Mouse (Mus musculus) intestine, embryonic 14.5 days (tissue): Measurements from ENCODE around the gene Sowahb. TPM values are rescaled to one million over a fixed set of nuclear protein-coding genes. Genes with fewer than 3 reads are reported as not detected.

Experiments
- ATAC-seq: fragments of 200-750 bp; cut with Nextera tagmentation; replicated peaks from 2 replicates; pipeline ENCODE4 v1.8.0; 2017; ENCODE audit warnings: low read depth, moderate number of reproducible peaks, moderate TSS enrichment, moderate library complexity; ENCODE audit not compliant: low FRiP score, low TSS enrichment
- DNase-seq: peaks from one replicate; pipeline ENCODE4 v3.0.0-alpha.2; 2018; ENCODE audit warnings: low spot score
- H3K27ac ChIP-seq: fragments of 300-500 bp; sonication (generic); 2 replicates; pipeline ENCODE4 v1.5.1; 2014; ENCODE audit warnings: low read depth, mild to moderate bottlenecking, control low read depth
- H3K27me3 ChIP-seq: fragments of 300-500 bp; sonication (generic); replicated peaks from 2 replicates; pipeline ENCODE4 v1.6.1; 2014; ENCODE audit warnings: low read length, control low read depth; ENCODE audit not compliant: control insufficient read depth, insufficient read depth
- H3K36me3 ChIP-seq: fragments of 300-500 bp; sonication (generic); 2 replicates; pipeline ENCODE4 v1.6.1; 2014; ENCODE audit warnings: low read length, control low read depth; ENCODE audit not compliant: control insufficient read depth, insufficient read depth
- H3K4me1 ChIP-seq: fragments of 300-500 bp; sonication (generic); replicated peaks from 2 replicates; pipeline ENCODE4 v1.6.1; 2014; ENCODE audit warnings: low read length, control low read depth, mixed read lengths; ENCODE audit not compliant: control insufficient read depth, insufficient read depth
- H3K4me2 ChIP-seq: fragments of 300-500 bp; sonication (generic); 2 replicates; pipeline ENCODE4 v1.6.1; 2014; ENCODE audit warnings: low read length
- H3K4me3 ChIP-seq: fragments of 300-500 bp; sonication (generic); 2 replicates; pipeline ENCODE4 v1.5.1; 2014; ENCODE audit warnings: low read depth, low read length, control low read depth, mixed read lengths
- H3K9ac ChIP-seq: fragments of 300-500 bp; sonication (generic); 2 replicates; pipeline ENCODE4 v1.6.1; 2014; ENCODE audit warnings: mild to moderate bottlenecking, low read length
- H3K9me3 ChIP-seq: fragments of 300-500 bp; sonication (generic); 2 replicates; pipeline ENCODE4 v1.6.1; 2016; ENCODE audit warnings: low read length, control low read depth; ENCODE audit not compliant: control insufficient read depth
- WGBS: fragments of 180-500 bp; shearing (Covaris S2); extraction: QIAGEN DNeasy Blood & Tissue Kit; methylation state at CpG from one replicate; pipeline ENCODE4 v1.1.7; 2014; 5-methylcytosine and 5-hydroxymethylcytosine counted together
- polyA plus RNA-seq: library from polyadenylated mRNA; unstranded; fragments of >200 nt; fragmentation: Nextera tagmentation; extraction: Ambion mirVana; gene quantifications from 2 replicates; pipeline ENCODE4 v1.2.1, GENCODE M21; 2014

The Sowahb gene
- polyA plus RNA-seq, 1 experiment from 2014 or later: 3.9 TPM

DNA sequence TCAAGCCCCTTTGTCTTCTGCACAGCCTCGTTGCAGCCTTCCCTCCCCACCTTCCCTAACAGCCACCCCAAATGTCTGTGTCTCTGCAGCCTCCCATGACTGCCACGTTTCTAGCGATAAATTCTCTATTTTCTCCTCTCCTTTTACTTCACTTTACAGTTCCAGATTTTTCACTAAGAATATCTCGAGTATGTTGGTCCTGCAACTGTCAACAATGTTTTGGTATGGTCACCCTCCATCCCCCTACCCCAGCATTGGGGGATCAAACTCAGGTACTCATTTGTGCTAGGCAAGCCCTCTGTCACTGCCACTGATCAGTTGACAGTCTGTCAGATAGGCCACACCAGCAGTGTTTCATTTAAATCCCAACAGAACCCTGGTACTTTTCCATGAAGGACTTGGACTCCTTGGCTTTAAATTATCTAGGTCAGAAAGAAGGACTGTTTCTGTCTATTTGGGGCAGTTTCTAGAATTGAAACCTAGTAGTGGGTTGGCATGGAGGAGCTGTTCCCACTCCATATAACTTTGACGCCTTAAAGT lies 1.6 kb upstream of the Sowahb start:
- Histone ChIP-seq H3K9me3 (no peaks in the 10 kb centered on the region), H3K4me2 (no peak overlapping the region), H3K27me3 (peaks cover 57% of the 10 kb centered on the region), H3K4me1 (peaks cover 10% of the 10 kb centered on the region), H3K9ac (no peak overlapping the region), H3K4me3 (no peak overlapping the region), H3K36me3 (no peaks in the 10 kb centered on the region), H3K27ac (no peak overlapping the region)
- no peak for ATAC-seq
- 39% methylated on average over 5 of the region's 5 CpGs for WGBS
- no peak for DNase-seq

DNA sequence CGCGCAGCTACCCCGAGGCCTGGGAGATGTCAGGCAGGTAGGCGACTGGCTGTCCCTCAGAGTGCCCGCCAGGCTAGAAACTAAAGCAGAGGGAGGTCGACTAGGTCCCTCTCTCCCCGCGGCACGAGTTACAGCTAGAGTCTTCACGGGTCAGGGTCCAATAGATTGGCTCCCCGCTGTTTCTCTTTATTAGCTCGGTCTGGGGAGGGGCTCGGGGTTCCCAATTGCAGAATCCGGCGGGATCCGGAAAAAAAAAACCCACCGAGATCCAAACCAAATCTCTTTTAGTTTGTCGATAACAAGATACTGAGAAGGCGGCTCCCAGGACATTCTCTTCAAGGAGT lies 521 bp upstream of the Sowahb start:
- Histone ChIP-seq H3K27ac (no peak overlapping the region), H3K4me1 (peaks cover 10% of the 10 kb centered on the region), H3K4me3 (peak overlapping the region; percentile 45), H3K36me3 (no peaks in the 10 kb centered on the region), H3K27me3 (peaks cover 57% of the 10 kb centered on the region), H3K9me3 (no peaks in the 10 kb centered on the region), H3K9ac (no peak overlapping the region), H3K4me2 (peak overlapping the region; percentile 90)
- WGBS: 1% methylated on average over 19 of the region's 19 CpGs
- no peak for DNase-seq
- ATAC-seq: peak; percentile 71

DNA sequence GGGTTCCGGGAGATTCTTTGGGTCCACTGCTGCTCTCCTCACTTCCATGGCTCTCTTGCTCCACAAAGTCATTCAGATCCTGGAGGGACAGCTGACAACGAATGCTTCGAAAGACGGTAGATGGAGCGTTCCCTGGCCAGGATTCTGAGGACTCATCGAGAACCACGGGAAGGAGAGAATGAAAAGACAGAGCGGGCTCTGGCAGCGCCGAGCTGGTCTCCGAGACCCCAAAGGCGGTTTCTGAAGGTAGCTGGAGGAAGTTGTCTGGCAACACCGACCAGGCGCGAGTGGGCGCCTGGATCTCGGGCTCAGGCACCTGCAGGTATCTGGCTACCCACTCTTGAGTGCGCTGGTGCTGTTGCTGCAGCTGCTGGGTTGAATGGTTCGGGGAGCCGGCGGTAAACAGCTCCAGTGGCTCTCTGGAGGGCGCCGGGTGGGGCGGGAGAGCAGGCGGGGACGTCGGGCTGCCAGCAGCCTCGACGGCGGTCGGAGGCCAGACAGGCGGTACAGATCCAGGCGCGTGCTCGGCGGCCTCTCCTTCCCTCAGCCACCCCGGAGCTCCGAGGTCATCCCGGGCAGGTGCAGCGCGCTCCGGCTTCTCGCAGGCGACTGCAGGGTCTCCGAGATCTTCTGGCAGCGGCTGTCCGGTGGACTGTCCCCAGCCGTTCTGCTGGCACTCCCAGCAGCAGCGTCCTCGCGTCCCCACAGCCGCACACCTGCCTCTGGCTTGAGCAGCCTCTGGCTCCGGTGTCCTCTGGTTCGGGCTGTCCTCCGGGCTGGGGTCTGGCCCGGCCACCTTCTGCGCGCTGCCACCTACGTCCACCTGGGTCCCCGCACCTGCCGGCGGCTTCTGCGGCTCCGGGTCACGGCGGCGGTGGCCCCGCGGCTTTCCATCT lies 886 bp downstream of the Sowahb start:
- peak; percentile 46 for ATAC-seq
- H3K9me3 ChIP-seq: no peaks in the 10 kb centered on the region
- H3K4me2 ChIP-seq: peak overlapping the region; percentile 90
- DNase-seq: no peak
- WGBS: 3% methylated on average over 69 of the region's 69 CpGs
- H3K27me3 ChIP-seq: peaks cover 52% of the 10 kb centered on the region
- peak overlapping the region; percentile 49 for H3K9ac ChIP-seq
- peaks cover 10% of the 10 kb centered on the region for H3K4me1 ChIP-seq
- H3K4me3 ChIP-seq: peak overlapping the region; percentile 45
- H3K27ac ChIP-seq: no peak overlapping the region
- no peaks in the 10 kb centered on the region for H3K36me3 ChIP-seq

DNA sequence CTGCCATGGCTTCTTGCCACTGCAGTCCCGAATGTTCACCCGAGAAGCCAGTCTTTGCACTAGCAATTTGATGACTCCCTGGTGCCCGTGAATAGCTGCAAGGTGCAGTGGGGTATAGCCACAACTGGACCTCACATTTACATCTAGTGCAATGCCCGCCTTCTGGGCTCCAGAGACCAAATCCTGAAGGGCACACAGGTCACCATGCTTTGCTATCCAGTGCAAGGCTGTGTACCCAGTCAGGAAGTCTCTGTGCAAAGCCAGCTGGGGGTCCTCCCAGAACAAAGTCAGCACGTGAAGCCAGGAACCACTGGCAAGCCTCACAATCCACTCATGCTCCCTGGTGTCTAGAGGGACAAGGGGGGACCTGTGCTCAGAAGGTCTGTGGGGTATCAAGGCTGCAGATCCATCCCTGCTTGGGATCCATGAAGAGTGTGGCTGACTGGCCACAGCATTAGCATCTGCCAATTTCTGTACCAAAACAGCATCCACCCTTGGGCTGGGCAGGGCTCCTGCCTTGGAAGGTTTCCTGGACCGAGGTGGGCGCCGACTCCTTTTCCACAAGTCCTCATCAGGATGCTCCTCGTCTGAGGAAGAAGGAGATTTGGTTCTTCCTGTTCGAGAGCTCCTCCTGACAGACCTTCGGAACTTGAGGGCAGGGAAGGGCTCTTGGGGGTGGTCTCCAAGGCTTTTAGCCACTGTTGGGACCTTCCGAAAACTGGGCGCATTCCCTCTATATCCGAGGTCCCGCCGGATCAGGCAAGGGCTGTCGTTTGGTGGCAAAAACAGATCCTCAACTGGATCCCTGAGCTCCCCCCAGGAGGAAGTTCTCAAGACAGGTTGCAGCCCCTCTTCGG lies 1.8 kb downstream of the Sowahb start:
- peaks cover 10% of the 10 kb centered on the region for H3K4me1 ChIP-seq
- H3K4me3 ChIP-seq: peak overlapping the region; percentile 45; the same call in 1 of the 2 replicates
- no peaks in the 10 kb centered on the region for H3K9me3 ChIP-seq
- peak overlapping the region; percentile 90 for H3K4me2 ChIP-seq
- DNase-seq (no peak), ATAC-seq (no peak)
- H3K27ac ChIP-seq: no peak overlapping the region
- H3K9ac ChIP-seq: no peak overlapping the region
- H3K36me3 ChIP-seq: no peaks in the 10 kb centered on the region
- peaks cover 51% of the 10 kb centered on the region for H3K27me3 ChIP-seq
- WGBS: 48% methylated on average over 18 of the region's 18 CpGs

DNA sequence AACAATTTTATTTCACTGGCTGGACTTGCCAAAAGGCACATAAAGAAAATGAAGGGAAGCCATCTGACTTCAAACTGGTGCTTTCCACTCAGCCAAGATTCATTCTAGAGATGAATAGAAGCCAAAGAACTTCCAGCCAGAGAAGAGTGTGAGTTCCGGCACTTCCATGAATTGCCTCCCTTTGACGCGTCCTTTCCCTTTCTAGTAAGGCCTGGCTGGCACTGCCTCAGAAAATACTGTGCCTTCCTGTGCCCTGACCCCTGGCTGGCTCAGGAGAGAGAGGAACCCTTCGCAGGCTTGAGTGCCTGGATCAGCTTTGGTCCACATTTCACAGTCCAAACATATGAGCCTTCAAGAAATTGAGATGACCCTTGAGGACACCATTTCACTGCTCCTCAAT lies 2.8 kb downstream of the Sowahb start:
- Histone ChIP-seq H3K9ac (no peak overlapping the region), H3K4me2 (no peak overlapping the region), H3K27me3 (peaks cover 47% of the 10 kb centered on the region), H3K9me3 (no peaks in the 10 kb centered on the region), H3K27ac (no peak overlapping the region), H3K4me1 (peaks cover 21% of the 10 kb centered on the region), H3K4me3 (no peak overlapping the region), H3K36me3 (no peaks in the 10 kb centered on the region)
- WGBS: 68% methylated on average over 4 of the region's 4 CpGs
- DNase-seq: no peak
- ATAC-seq: no peak

DNA sequence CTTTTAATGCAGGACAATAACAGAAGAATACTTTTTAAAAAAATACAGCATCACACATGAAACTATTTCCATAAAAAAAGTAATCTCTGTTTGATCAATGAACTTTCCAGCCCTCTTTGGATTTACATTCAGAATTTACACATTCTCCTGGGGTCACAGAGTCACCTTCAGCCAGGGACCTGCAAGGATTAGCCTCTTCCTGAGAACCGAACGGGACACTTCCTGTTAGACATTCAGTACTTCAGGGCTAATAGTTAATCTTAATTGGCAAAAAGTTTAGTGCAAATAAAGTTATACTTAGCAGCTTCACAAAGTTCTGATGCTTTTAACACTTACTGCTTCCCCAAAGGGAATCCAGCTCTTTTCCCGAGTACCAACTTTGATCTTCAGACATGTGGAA lies 3.5 kb downstream of the Sowahb start:
- no peak overlapping the region for H3K27ac ChIP-seq
- H3K9me3 ChIP-seq: no peaks in the 10 kb centered on the region
- no peak for DNase-seq
- 41% methylated on average over 3 of the region's 3 CpGs for WGBS
- no peak overlapping the region for H3K4me2 ChIP-seq
- H3K9ac ChIP-seq: no peak overlapping the region
- no peaks in the 10 kb centered on the region for H3K36me3 ChIP-seq
- ATAC-seq: no peak
- no peak overlapping the region for H3K4me3 ChIP-seq
- peaks cover 28% of the 10 kb centered on the region for H3K4me1 ChIP-seq
- H3K27me3 ChIP-seq: peaks cover 40% of the 10 kb centered on the region

DNA sequence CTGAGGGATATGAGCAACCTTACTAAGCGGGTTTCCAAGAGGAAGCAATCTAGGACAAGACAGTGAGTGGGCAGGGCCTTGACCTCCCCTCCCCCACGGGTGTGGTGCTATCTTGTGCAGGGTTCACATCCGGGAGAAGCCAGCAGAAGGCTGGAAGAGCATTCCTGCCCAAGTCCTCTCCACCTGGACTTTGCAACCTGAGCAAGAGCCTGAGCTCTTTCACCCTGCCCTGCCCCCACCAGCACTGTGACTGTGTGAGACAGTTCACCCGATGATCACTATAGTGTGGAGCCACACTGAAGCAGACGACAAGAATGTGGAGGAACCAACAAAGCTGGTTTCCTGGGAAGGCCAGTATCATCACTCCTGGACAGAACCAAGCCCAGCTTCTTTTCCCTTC lies 4.7 kb downstream of the Sowahb start:
- ATAC-seq (no peak), DNase-seq (no peak)
- H3K4me2 ChIP-seq: no peak overlapping the region
- H3K27ac ChIP-seq: no peak overlapping the region
- no peaks in the 10 kb centered on the region for H3K36me3 ChIP-seq
- peaks cover 28% of the 10 kb centered on the region for H3K27me3 ChIP-seq
- 47% methylated on average over 5 of the region's 5 CpGs for WGBS
- peaks cover 32% of the 10 kb centered on the region for H3K4me1 ChIP-seq
- no peaks in the 10 kb centered on the region for H3K9me3 ChIP-seq
- no peak overlapping the region for H3K4me3 ChIP-seq
- no peak overlapping the region for H3K9ac ChIP-seq

DNA sequence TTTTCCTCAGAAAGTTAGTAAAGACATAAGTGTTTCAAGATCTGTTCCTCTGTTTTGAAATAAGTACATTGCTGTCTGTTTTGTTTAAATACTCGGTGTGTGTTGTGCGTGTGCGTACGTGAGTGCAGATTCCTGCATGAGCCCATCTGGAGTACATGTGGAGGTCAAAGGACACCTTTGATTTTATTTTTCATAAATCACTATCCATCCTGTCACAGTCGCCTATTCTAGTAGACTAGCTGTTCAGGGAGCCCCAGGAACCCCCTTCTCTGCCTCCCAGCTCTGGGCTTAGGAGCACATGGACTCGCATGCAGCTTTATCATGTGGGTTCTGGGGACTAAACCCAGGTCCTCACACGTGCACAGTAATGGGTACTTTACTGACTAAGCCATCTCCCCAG lies 8.6 kb downstream of the Sowahb start:
- Histone ChIP-seq H3K4me1 (peaks cover 22% of the 10 kb centered on the region), H3K27me3 (no peaks in the 10 kb centered on the region), H3K9me3 (no peaks in the 10 kb centered on the region), H3K36me3 (no peaks in the 10 kb centered on the region), H3K9ac (no peak overlapping the region), H3K4me2 (no peak overlapping the region), H3K27ac (no peak overlapping the region), H3K4me3 (no peak overlapping the region)
- DNase-seq (no peak), ATAC-seq (no peak)
- 51% methylated on average over 7 of the region's 7 CpGs for WGBS
